Mouse (Mus musculus) forebrain, postnatal 0 days (tissue): ENCODE data around the gene Itgal. TPM values are rescaled to one million over a fixed set of nuclear protein-coding genes. Genes with fewer than 3 reads are reported as not detected.
"Not testable (repeated sequence)": the region's sequence is repeated elsewhere in the genome, so short reads cannot be mapped to it uniquely, and the experiment has no call there.

ENCODE experiments used
- ATAC-seq: fragments of 200-750 bp; cut with Nextera tagmentation; 2 replicates; pipeline ENCODE4 v1.8.0; 2017; ENCODE audit warnings: mild to moderate bottlenecking, moderate library complexity
- DNase-seq: peaks from one replicate; pipeline ENCODE4 v3.0.0-alpha.2; 2015
- H3K27ac ChIP-seq: fragments of 300-500 bp; sonication (generic); 2 replicates; pipeline ENCODE4 v1.5.1; 2014; ENCODE audit warnings: low read depth, mild to moderate bottlenecking, antibody characterized with exemption, low read length, moderate library complexity, mixed read lengths
- H3K27me3 ChIP-seq: fragments of 300-500 bp; sonication (generic); 2 replicates; pipeline ENCODE4 v1.6.1; 2014; ENCODE audit warnings: mild to moderate bottlenecking, low read length, mixed read lengths; ENCODE audit not compliant: insufficient read depth
- H3K36me3 ChIP-seq: fragments of 300-500 bp; sonication (generic); 2 replicates; pipeline ENCODE4 v1.6.1; 2014; ENCODE audit warnings: mild to moderate bottlenecking, moderate library complexity; ENCODE audit not compliant: insufficient read depth
- H3K4me1 ChIP-seq: fragments of 300-500 bp; sonication (generic); 2 replicates; pipeline ENCODE4 v1.6.1; 2014; ENCODE audit warnings: antibody characterized with exemption; ENCODE audit not compliant: insufficient read depth
- H3K4me2 ChIP-seq: fragments of 300-500 bp; sonication (generic); 2 replicates; pipeline ENCODE4 v1.6.1; 2014; ENCODE audit warnings: low read depth, mild to moderate bottlenecking, moderate library complexity
- H3K4me3 ChIP-seq: fragments of 300-500 bp; sonication (generic); 2 replicates; pipeline ENCODE4 v1.5.1; 2014; ENCODE audit warnings: low read depth, low read length, mixed read lengths
- H3K9ac ChIP-seq: fragments of 300-500 bp; sonication (generic); 2 replicates; pipeline ENCODE4 v1.6.1; 2014; ENCODE audit warnings: mild to moderate bottlenecking
- H3K9me3 ChIP-seq: fragments of 300-500 bp; sonication (generic); 2 replicates; pipeline ENCODE4 v1.6.1; 2016; ENCODE audit warnings: low read length
- CTCF ChIP-seq: sonication (generic); IDR thresholded peaks from 2 replicates; pipeline ENCODE4 v1.5.1; 2016; ENCODE audit warnings: antibody characterized with exemption, control low read depth, low read depth
- WGBS: fragments of 180-500 bp; shearing (Covaris S2); extraction: QIAGEN DNeasy Blood & Tissue Kit; methylation state at CpG from one replicate; pipeline ENCODE4 v1.1.7; 2014; 5-methylcytosine and 5-hydroxymethylcytosine counted together
- polyA plus RNA-seq: library from polyadenylated mRNA; unstranded; fragments of >200 nt; fragmentation: Nextera tagmentation; extraction: Ambion mirVana; gene quantifications from 2 replicates; pipeline ENCODE4 v1.2.1, GENCODE M21; 2015
- total RNA-seq: library from RNA; depleted of rRNA; stranded (reverse); fragments of >200 nt; gene quantifications from 2 replicates; pipeline ENCODE4 v1.2.3, GENCODE M21; 2014

Gene Itgal
- total and polyA plus RNA-seq, 2 experiments from 2014 or later = 0.56 to 0.76 TPM

GRCm38 (mm10) chr7:127351230-127352004 is 55.4 kb downstream of the Itgal start:
- Histone ChIP-seq H3K4me2 (no peak overlapping the region), H3K4me1 (0 out of 2 replicates have a peak, but pooled peaks cover 3% of the 10 kb centered on the region), H3K9ac (no peak overlapping the region), H3K27ac (no peak overlapping the region), H3K9me3 (no peaks in the 10 kb centered on the region), H3K27me3 (no peaks in the 10 kb centered on the region), H3K4me3 (no peak overlapping the region), H3K36me3 (no peaks in the 10 kb centered on the region)
- WGBS = 90% methylated on average over 5 of the region's 5 CpGs
- DNase-seq (no peak), ATAC-seq (no peak)
- TF ChIP-seq CTCF = no peak

- WGBS = 60% methylated on average over 3 of the region's 3 CpGs
Observed at GRCm38 (mm10) chr7:127355796-127356195, 59.7 kb downstream of the Itgal start.

GRCm38 (mm10) chr7:127357871-127358270 is 61.8 kb downstream of the Itgal start:
- no peaks in the 10 kb centered on the region for H3K4me1 ChIP-seq
- ATAC-seq (no peak), DNase-seq (no peak)
- no peak overlapping the region for H3K4me3 ChIP-seq
- TF ChIP-seq CTCF = no peak
- no peak overlapping the region for H3K27ac ChIP-seq
- H3K9me3 ChIP-seq = no peaks in the 10 kb centered on the region
- H3K9ac ChIP-seq = no peak overlapping the region
- H3K4me2 ChIP-seq = no peak overlapping the region
- WGBS = 37% methylated on average over 2 of the region's 2 CpGs
- H3K36me3 ChIP-seq = no peaks in the 10 kb centered on the region
- H3K27me3 ChIP-seq = no peaks in the 10 kb centered on the region

More at GRCm38 (mm10) chr7:127355796-127356195, 59.7 kb downstream of the Itgal start:
- H3K4me1 ChIP-seq = no peaks in the 10 kb centered on the region
- TF ChIP-seq CTCF = no peak
- no peaks in the 10 kb centered on the region for H3K27me3 ChIP-seq
- no peak overlapping the region for H3K9ac ChIP-seq
- no peak overlapping the region for H3K27ac ChIP-seq
- no peaks in the 10 kb centered on the region for H3K36me3 ChIP-seq
- ATAC-seq (no peak), DNase-seq (no peak)
- H3K4me3 ChIP-seq = no peak overlapping the region
- no peak overlapping the region for H3K4me2 ChIP-seq
- no peaks in the 10 kb centered on the region for H3K9me3 ChIP-seq

GRCm38 (mm10) chr7:127358472-127358871 is 62.4 kb downstream of the Itgal start:
- ATAC-seq = no peak
- Histone ChIP-seq H3K4me2 (no peak overlapping the region), H3K9me3 (no peaks in the 10 kb centered on the region), H3K9ac (no peak overlapping the region), H3K4me3 (no peak overlapping the region), H3K27ac (no peak overlapping the region), H3K36me3 (no peaks in the 10 kb centered on the region), H3K27me3 (no peaks in the 10 kb centered on the region), H3K4me1 (peaks cover 1% of the 10 kb centered on the region; the same call in 1 of the 2 replicates)
- 70% methylated on average over 4 of the region's 4 CpGs for WGBS
- DNase-seq = no peak
- TF ChIP-seq CTCF = no peak

- H3K27ac ChIP-seq = no peak overlapping the region
- no peaks in the 10 kb centered on the region for H3K36me3 ChIP-seq
- H3K9ac ChIP-seq = no peak overlapping the region
- H3K4me2 ChIP-seq = no peak overlapping the region
- no peaks in the 10 kb centered on the region for H3K9me3 ChIP-seq
- DNase-seq (no peak), ATAC-seq (no peak)
- 85% methylated on average over 4 of the region's 4 CpGs for WGBS
- no peak for TF ChIP-seq CTCF
- H3K4me1 ChIP-seq = peaks cover 2% of the 10 kb centered on the region; the same call in 1 of the 2 replicates
- H3K27me3 ChIP-seq = no peaks in the 10 kb centered on the region
- no peak overlapping the region for H3K4me3 ChIP-seq
Observed at GRCm38 (mm10) chr7:127360265-127360664, 64.2 kb downstream of the Itgal start.

GRCm38 (mm10) chr7:127361449-127361848 is 65.4 kb downstream of the Itgal start:
- Histone ChIP-seq H3K4me2 (no peak overlapping the region), H3K36me3 (no peaks in the 10 kb centered on the region), H3K27me3 (no peaks in the 10 kb centered on the region), H3K27ac (no peak overlapping the region), H3K4me1 (peaks cover 2% of the 10 kb centered on the region; the same call in 1 of the 2 replicates), H3K9ac (no peak overlapping the region), H3K9me3 (no peaks in the 10 kb centered on the region), H3K4me3 (no peak overlapping the region)
- DNase-seq (no peak), ATAC-seq (no peak)
- WGBS = 57% methylated on average over 13 of the region's 13 CpGs
- TF ChIP-seq CTCF = no peak

GRCm38 (mm10) chr7:127362418-127362817 is 66.4 kb downstream of the Itgal start:
- H3K4me3 ChIP-seq = peak overlapping the region; percentile 14; the same call in 1 of the 2 replicates
- not testable (repeated sequence) for H3K9ac ChIP-seq, ATAC-seq, H3K36me3 ChIP-seq, H3K27me3 ChIP-seq, H3K4me1 ChIP-seq, H3K27ac ChIP-seq, H3K9me3 ChIP-seq
- DNase-seq = peak; percentile 69
- 10% methylated on average over 13 of the region's 13 CpGs for WGBS
- H3K4me2 ChIP-seq = peak overlapping the region; percentile 27; the same call in 1 of the 2 replicates
- peak; percentile 83 for TF ChIP-seq CTCF
